Mouse (Mus musculus) midbrain, embryonic 11.5 days (tissue): ENCODE data around the gene Man2a2. TPM values are rescaled to one million over a fixed set of nuclear protein-coding genes. Genes with fewer than 3 reads are reported as not detected.
A peak's percentile ranks its signal among the peaks of the same experiment; 100 is the strongest.
"Not testable (repeated sequence)": the region's sequence is repeated elsewhere in the genome, so short reads cannot be mapped to it uniquely, and the experiment has no call there.

Experiments used
- ATAC-seq: fragments of 200-750 bp; cut with Nextera tagmentation; 2 replicates; pipeline ENCODE4 v1.8.0; 2017; ENCODE audit warnings: moderate TSS enrichment, moderate library complexity; ENCODE audit not compliant: low FRiP score
- DNase-seq: peaks from one replicate; pipeline ENCODE4 v3.0.0; 2015; ENCODE audit warnings: low spot score; ENCODE audit errors: missing footprints
- H3K27ac ChIP-seq: fragments of 300-500 bp; sonication (generic); 2 replicates; pipeline ENCODE4 v1.5.1; 2014; ENCODE audit warnings: low read depth, low read length
- H3K27me3 ChIP-seq: fragments of 300-500 bp; sonication (generic); 2 replicates; pipeline ENCODE4 v1.6.1; 2014; ENCODE audit warnings: mild to moderate bottlenecking, low read length, moderate library complexity, mixed read lengths; ENCODE audit not compliant: control insufficient read depth, insufficient read depth
- H3K36me3 ChIP-seq: fragments of 300-500 bp; sonication (generic); 2 replicates; pipeline ENCODE4 v1.6.1; 2014; ENCODE audit warnings: mild to moderate bottlenecking, low read length, moderate library complexity, mixed read lengths; ENCODE audit not compliant: control insufficient read depth, insufficient read depth
- H3K4me1 ChIP-seq: fragments of 300-500 bp; sonication (generic); 2 replicates; pipeline ENCODE4 v1.6.1; 2014; ENCODE audit warnings: low read length; ENCODE audit not compliant: control insufficient read depth, insufficient read depth
- H3K4me2 ChIP-seq: fragments of 300-500 bp; sonication (generic); 2 replicates; pipeline ENCODE4 v1.6.1; 2014; ENCODE audit warnings: mild to moderate bottlenecking, moderate library complexity
- H3K4me3 ChIP-seq: fragments of 300-500 bp; sonication (generic); 2 replicates; pipeline ENCODE4 v1.5.1; 2014; ENCODE audit warnings: low read depth, low read length
- H3K9ac ChIP-seq: fragments of 300-500 bp; sonication (generic); 2 replicates; pipeline ENCODE4 v1.6.1; 2014; ENCODE audit warnings: low read length
- H3K9me3 ChIP-seq: fragments of 300-500 bp; sonication (generic); 2 replicates; pipeline ENCODE4 v1.6.1; 2016; ENCODE audit warnings: low read length; ENCODE audit not compliant: control insufficient read depth
- WGBS: fragments of 180-500 bp; shearing (Covaris S2); extraction: QIAGEN DNeasy Blood & Tissue Kit; methylation state at CpG from one replicate; pipeline ENCODE4 v1.1.7; 2014; 5-methylcytosine and 5-hydroxymethylcytosine counted together
- polyA plus RNA-seq: library from polyadenylated mRNA; unstranded; fragments of >200 nt; fragmentation: Nextera tagmentation; extraction: Ambion mirVana; gene quantifications from 2 replicates; pipeline ENCODE4 v1.2.1, GENCODE M21; 2014

Gene Man2a2
- polyA plus RNA-seq, 1 experiment from 2014 or later, result 6.9 TPM

DNA sequence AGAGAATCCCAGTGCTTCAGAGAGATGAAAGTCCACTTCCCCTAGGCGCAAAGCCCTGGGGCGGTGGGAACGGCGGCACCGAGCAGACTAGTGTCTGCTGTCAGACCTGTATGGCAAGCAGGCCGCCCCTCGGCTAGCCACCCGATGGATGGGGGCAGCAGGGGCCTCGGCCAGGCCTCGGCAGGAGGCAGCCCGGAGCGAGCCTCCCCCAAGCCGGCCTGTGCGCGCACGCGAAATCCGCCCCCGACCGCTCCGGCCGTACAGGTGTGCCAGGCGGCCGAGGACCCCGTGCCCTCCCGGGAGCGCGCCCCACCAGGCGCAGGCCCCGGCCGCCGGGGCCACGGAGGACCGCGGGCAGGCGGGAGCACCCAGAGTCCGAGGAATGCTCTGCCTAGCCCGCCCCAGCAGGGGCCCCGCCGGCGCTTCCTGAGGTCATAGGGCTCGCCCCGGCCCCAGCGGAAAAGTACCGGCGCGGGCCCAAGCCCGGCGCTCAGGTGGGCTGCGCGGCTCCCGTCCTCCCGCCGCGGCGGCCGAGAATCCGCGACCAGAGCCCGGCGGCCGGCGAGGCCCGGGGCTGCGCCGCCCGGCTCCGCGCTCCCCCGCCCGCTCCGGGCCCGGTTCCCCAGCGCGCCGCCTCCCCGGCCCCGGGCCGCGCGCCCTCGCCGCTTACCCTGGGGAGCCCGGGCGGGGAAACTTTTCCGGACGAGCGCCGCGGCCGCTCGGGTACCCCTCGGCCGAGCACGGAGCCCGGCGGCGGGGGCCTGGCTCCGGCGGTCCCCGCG is 30.9 kb upstream of the Man2a2 start:
- Histone ChIP-seq H3K27ac (peak overlapping the region; percentile 27; the same call in 1 of the 2 replicates), H3K4me3 (peak overlapping the region; percentile 91), H3K9me3 (no peaks in the 10 kb centered on the region), H3K27me3 (peaks cover 8% of the 10 kb centered on the region; the same call in 1 of the 2 replicates), H3K4me2 (peak overlapping the region; percentile 93), H3K4me1 (peaks cover 11% of the 10 kb centered on the region), H3K9ac (peak overlapping the region; percentile 92), H3K36me3 (no peaks in the 10 kb centered on the region; the same call in 1 of the 2 replicates)
- DNase-seq, result peak; percentile 92
- WGBS, result under 1% methylated on average over 66 of the region's 102 CpGs
- peak; percentile 73 for ATAC-seq

GRCm38 (mm10) chr7:80401041-80401859 is 30.1 kb upstream of the Man2a2 start:
- peak overlapping the region; percentile 93 for H3K4me2 ChIP-seq
- ATAC-seq (no peak), DNase-seq (no peak)
- H3K9me3 ChIP-seq, result no peaks in the 10 kb centered on the region
- H3K9ac ChIP-seq, result peak overlapping the region; percentile 92
- peaks cover 11% of the 10 kb centered on the region for H3K4me1 ChIP-seq
- 24% methylated on average over 5 of the region's 5 CpGs for WGBS
- H3K36me3 ChIP-seq, result peaks cover 3% of the 10 kb centered on the region
- H3K27me3 ChIP-seq, result peaks cover 8% of the 10 kb centered on the region; the same call in 1 of the 2 replicates
- H3K4me3 ChIP-seq, result peak overlapping the region; percentile 91
- H3K27ac ChIP-seq, result no peak overlapping the region

DNA sequence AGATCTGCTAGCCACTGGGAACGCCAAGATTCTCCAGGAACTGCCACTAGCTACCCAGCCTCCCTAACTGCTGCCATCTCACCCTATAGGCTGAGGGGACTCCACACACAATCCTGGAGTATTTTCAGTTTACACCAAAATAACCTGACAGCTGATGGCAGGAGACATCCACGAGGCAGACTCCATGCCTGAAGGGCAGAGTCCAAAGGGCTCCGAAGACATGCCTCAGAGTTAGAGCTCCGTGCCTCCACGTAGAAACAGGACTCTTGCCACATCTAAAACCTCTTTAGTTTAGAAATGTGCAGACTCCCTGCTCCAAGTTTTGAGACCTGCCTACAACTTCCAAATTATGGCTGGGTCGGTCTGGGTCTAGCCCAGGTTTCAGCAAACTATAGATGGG is 29.4 kb upstream of the Man2a2 start:
- no peak overlapping the region for H3K4me3 ChIP-seq
- no peak for ATAC-seq
- H3K27ac ChIP-seq, result no peak overlapping the region
- no peak for DNase-seq
- H3K27me3 ChIP-seq, result peaks cover 8% of the 10 kb centered on the region; the same call in 1 of the 2 replicates
- peaks cover 11% of the 10 kb centered on the region for H3K4me1 ChIP-seq
- no peak overlapping the region for H3K9ac ChIP-seq
- WGBS, result 78% methylated on average over 6 of the region's 6 CpGs
- H3K36me3 ChIP-seq, result peaks cover 3% of the 10 kb centered on the region
- no peaks in the 10 kb centered on the region for H3K9me3 ChIP-seq
- 0 out of 2 replicates have a peak overlapping the region, but pooled peaks have one; percentile 93 for H3K4me2 ChIP-seq

- DNase-seq, result no peak
- peaks cover 3% of the 10 kb centered on the region for H3K36me3 ChIP-seq
- H3K27ac ChIP-seq, result no peak overlapping the region
- WGBS, result 63% methylated on average over 5 of the region's 5 CpGs
- peaks cover 11% of the 10 kb centered on the region for H3K4me1 ChIP-seq
- ATAC-seq, result no peak
- H3K27me3 ChIP-seq, result peaks cover 8% of the 10 kb centered on the region; the same call in 1 of the 2 replicates
- H3K4me2 ChIP-seq, result no peak overlapping the region
- H3K4me3 ChIP-seq, result no peak overlapping the region
- no peaks in the 10 kb centered on the region for H3K9me3 ChIP-seq
- no peak overlapping the region for H3K9ac ChIP-seq
These were observed 28.9 kb upstream of the Man2a2 start for GRCm38 (mm10) chr7:80400099-80400498.

DNA sequence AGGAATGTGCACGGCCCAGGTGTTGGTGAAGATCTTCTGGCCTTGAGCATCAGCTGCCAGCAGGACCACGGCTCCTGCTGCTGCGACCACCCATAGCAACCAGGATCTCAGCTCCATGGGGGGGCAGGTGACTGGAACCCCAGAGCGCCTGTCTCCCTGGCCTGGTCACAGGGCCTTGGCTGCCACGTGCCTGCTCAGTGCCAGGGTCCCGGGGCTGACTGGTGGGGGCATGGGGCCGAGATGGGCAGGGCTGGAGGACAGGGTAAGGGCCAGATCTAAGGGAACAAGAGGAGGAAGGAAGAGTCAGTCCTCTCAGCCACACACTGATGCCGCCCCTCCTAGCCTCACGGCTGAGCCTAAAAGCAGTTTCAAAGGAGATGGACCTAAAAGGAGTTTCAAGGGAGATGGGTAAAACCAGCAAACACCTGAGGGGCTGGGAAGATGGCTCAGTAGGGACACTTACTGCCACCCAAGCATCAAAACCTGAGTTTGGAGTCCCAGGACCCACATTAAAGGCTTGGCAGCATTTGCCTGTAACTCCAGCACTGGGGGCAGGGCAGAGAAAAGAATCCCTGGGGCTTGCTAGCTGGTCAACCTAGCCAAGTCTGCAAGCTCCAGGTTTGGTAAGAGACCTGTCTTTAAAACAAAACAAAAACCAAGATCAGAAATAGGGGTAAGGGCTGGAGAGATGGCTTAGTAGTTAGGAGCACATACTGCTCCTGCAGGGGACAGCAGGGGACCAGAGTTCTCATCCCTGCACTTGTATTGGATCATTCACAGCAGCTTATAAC is 27.7 kb upstream of the Man2a2 start:
- no peak overlapping the region for H3K9ac ChIP-seq
- H3K9me3 ChIP-seq, result no peaks in the 10 kb centered on the region
- H3K4me2 ChIP-seq, result no peak overlapping the region
- H3K36me3 ChIP-seq, result peaks cover 3% of the 10 kb centered on the region
- no peak overlapping the region for H3K27ac ChIP-seq
- peaks cover 11% of the 10 kb centered on the region for H3K4me1 ChIP-seq
- WGBS, result 79% methylated on average over 9 of the region's 9 CpGs
- H3K4me3 ChIP-seq, result no peak overlapping the region
- DNase-seq, result peak; percentile 14
- 0 out of 2 replicates have a peak, but pooled peaks cover 3% of the 10 kb centered on the region for H3K27me3 ChIP-seq
- no peak for ATAC-seq

DNA sequence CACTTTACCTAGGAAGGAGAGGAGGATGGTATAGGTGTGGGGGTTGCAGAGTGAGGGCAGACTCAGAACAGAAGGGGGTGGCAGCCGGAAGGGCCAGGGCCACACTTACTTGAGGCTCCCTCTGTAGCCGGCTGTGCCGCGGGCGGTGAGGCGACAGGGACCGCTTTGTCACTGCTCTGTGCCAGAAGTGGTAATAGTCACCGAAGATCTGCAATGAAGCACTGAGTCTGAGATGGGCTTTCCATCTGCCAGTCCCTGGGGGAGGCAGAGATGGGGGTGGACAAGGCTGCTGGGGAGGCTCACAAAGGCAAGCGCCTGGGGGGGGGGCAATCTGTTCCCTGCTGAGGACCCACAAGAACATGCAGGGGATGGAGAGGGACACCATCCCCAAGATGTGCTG is 26.8 kb upstream of the Man2a2 start:
- ATAC-seq, result no peak
- Histone ChIP-seq H3K9me3 (no peaks in the 10 kb centered on the region), H3K4me3 (no peak overlapping the region), H3K9ac (no peak overlapping the region), H3K4me1 (peaks cover 11% of the 10 kb centered on the region), H3K4me2 (no peak overlapping the region), H3K27me3 (no peaks in the 10 kb centered on the region), H3K36me3 (peaks cover 8% of the 10 kb centered on the region), H3K27ac (no peak overlapping the region)
- DNase-seq, result peak; percentile 59
- 83% methylated on average over 9 of the region's 9 CpGs for WGBS

DNA sequence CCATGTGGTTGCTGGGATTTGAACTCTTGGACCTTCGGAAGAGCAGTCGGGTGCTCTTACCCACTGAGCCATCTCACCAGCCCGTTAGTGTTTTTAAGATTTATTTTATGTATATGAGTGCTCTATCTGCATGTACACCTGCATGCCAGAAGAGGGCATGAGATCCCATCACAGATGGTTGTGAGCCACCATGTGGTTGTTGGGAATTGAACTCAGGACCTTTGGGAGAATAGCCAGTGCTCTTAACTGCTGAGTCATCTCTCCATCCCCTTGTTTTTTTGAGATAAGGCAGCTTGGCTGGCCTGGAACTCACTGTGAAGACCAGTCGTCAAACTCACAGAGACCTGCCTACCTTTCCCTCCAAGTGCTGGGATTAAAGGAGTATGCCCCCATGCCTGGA is 25.3 kb upstream of the Man2a2 start:
- WGBS, result 81% methylated on average over 4 of the region's 4 CpGs
- not testable (repeated sequence) for H3K27me3 ChIP-seq, ATAC-seq, H3K9ac ChIP-seq, H3K36me3 ChIP-seq, H3K9me3 ChIP-seq, H3K4me3 ChIP-seq, H3K4me2 ChIP-seq, H3K27ac ChIP-seq, H3K4me1 ChIP-seq
- peak; percentile 65 for DNase-seq

DNA sequence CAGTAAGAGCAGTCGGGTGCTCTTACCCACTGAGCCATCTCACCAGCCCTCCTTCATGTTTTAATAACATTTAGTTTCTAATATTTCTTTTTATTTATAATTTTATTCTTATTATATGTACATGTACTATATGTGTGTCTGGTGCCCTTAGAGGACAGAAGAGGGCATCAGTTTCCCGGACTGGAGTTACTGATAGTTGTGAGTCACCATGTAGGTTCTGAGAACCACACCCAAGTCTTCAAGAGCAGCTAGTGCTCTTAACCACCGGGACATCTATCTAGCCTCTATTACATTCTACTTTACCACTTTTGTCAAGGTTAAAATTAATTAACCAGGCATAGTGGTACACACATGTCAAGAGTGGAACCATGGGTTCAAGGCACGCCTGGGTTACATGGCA is 23.4 kb upstream of the Man2a2 start:
- DNase-seq, result peak; percentile 23
- 93% methylated on average over 4 of the region's 4 CpGs for WGBS
- Histone ChIP-seq H3K9ac (no peak overlapping the region), H3K4me1 (no peaks in the 10 kb centered on the region), H3K4me2 (no peak overlapping the region), H3K4me3 (no peak overlapping the region), H3K27ac (no peak overlapping the region), H3K27me3 (no peaks in the 10 kb centered on the region), H3K9me3 (no peaks in the 10 kb centered on the region), H3K36me3 (peaks cover 8% of the 10 kb centered on the region)
- no peak for ATAC-seq
